Mouse (Mus musculus) 3134 (cell line): Measurements from ENCODE around the gene Nr4a3.

Experiments used
- DNase-seq: peaks from one replicate; pipeline ENCODE4 v3.0.0-alpha.2; 2011; ENCODE audit warnings: low spot score; ENCODE audit not compliant: insufficient read length; ENCODE audit errors: extremely low read depth

Gene Nr4a3

GRCm38 (mm10) chr4:48101981-48102380, 57.0 kb downstream of the Nr4a3 start:
- DNase-seq, result no peak

DNA sequence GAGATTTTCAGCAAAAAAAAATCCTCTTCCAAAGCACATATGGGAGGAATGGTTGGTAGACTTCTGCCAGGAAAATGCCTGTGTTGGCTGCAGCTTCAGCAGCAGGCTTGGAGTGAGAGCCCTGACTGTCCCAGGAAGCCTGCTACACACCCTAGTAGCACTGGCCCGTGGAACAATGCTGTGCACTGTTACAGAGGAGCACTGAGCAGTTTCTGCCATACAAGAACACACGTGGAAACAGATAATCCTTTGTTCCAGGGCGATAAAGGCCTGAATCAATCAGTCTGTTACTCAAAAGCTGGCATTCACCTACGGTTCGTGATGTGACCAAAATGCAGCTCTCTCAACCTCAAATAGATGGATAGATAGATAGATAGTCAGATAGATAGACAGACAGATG, 60.4 kb downstream of the Nr4a3 start:
- no peak for DNase-seq

- DNase-seq, result no peak
Observed at GRCm38 (mm10) chr4:48107086-48107485, 62.1 kb downstream of the Nr4a3 start.

DNA sequence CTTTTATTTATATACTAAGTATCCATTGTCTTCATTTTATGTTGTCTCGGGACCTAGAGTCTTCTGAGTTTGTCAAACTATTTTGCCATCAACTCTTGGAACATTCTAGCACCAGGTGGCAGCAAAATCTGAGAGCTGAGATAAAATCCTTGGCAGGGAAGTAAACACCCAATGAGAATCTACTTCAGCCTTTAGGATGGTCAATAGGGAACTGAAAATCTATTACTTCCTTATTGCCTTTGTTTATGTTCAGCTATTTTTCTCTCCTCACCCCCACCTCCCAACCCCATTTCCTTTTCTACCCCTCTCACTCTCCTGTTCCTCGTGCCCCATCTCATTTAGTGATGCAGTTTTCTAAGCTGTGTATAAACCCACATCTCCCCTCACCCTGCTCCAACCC, 63.6 kb downstream of the Nr4a3 start:
- no peak for DNase-seq

- no peak for DNase-seq
Observed at GRCm38 (mm10) chr4:48110331-48110730, 65.4 kb downstream of the Nr4a3 start.

GRCm38 (mm10) chr4:48116191-48116590, 71.2 kb downstream of the Nr4a3 start:
- DNase-seq, result no peak

- DNase-seq, result no peak
Observed at GRCm38 (mm10) chr4:48124416-48124772, 79.4 kb downstream of the Nr4a3 start.

- peak; percentile 92 for DNase-seq
Observed at GRCm38 (mm10) chr4:48124773-48125469, 80.0 kb downstream of the Nr4a3 start, which contains the start of gene Stx17. Stx17 (plus strand) TSS chr4:48124915.

GRCm38 (mm10) chr4:48130314-48130713, 85.4 kb downstream of the Nr4a3 start:
- no peak for DNase-seq

- DNase-seq, result no peak
Observed at GRCm38 (mm10) chr4:48131606-48132005, 86.7 kb downstream of the Nr4a3 start.

GRCm38 (mm10) chr4:48132721-48133120, 87.8 kb downstream of the Nr4a3 start:
- DNase-seq, result no peak
